Mouse (Mus musculus) brain, embryonic 18.5 days (tissue): ENCODE data around the gene Rev1.
A peak's percentile ranks its signal among the peaks of the same experiment; 100 is the strongest.

Source experiments
- DNase-seq: peaks from one replicate; pipeline ENCODE4 v3.0.0-alpha.2; 2012; ENCODE audit warnings: low read depth, low spot score

The Rev1 gene

GRCm38 (mm10) chr1:38129501-38130267, at the start of gene Rev1:
Gene Rev1 (minus strand): TSS chr1:38129801.
- peak; percentile 84 for DNase-seq

DNA sequence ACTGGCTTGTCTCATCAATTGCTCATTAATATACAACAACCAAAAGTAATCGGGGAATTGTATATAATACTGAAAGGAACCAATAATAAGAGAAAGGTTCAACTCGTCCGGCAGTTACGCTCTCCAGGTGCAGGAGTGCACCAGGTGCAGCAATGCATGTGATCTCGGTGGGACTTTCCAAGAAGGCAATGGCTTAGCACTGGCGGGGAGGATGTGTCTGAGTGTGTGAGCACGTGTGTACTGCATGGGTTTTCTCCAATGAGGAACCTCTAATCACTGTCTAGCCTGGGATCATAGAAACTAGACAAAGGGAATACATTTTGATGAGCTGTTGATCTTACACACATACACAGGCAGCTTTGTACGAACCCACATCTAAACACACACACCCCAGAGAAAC, 49.3 kb upstream of the Rev1 start:
- DNase-seq, result no peak

DNA sequence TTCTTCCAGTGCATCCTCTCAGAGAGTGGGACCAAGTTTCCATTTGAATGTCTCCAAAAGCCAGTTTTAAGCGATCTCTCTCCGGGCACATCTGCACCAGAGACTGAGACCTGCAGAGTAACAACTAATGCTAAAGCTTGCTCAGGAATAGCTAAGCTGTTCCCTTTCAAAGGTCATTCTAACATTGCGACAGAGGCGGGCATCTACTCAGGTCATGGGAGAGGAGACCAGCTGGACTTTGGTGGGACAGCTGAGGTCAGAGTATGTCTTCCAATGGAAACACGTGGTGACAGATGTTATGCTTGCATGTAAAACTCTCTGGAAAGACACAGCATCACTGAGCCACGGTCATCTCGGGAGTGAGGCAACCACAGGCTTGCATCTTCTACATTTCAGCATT, 46.5 kb upstream of the Rev1 start:
- DNase-seq, result no peak

- no peak for DNase-seq
Observed at GRCm38 (mm10) chr1:38171874-38172273, 42.3 kb upstream of the Rev1 start.

DNA sequence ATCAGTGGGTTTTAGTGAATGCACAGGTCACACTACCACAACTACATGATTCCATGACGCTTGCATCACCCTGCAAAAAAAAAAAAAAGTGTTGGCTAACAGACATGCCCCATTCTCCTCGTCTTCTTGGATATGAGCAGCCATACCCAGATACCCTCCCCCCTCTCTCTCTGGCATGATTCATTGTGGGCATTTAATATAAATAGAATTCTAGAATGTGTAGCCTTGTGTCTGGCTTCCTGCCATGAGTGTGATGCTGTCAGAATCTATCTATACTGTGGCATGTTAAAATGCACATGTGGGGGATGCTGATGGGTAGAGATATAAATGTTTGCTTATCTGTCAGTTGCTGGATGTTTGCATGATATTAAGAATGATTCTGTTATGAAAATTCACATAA, 36.1 kb upstream of the Rev1 start:
- DNase-seq, result no peak

DNA sequence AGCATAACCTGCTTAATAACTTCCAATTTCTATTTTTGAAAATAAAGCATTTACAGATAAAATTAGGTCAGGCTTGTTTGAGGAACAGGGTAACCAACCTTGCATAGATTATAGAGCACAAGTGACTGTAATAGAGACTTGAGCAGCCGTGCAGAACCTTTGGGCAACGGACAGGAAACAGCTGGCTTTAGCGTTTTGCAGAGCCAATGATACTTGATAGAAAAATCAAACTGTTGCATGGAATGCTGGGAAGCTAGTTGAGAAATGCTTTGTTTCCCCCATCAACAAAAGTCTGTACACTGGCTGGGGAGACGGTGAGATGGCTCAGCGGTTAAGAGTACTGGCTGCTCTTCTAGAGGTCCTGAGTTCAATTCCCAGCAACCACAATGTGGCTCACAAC, 20.5 kb upstream of the Rev1 start:
- no peak for DNase-seq

GRCm38 (mm10) chr1:38146008-38146407, 16.4 kb upstream of the Rev1 start:
- no peak for DNase-seq

GRCm38 (mm10) chr1:38141371-38141770, 11.8 kb upstream of the Rev1 start:
- no peak for DNase-seq

GRCm38 (mm10) chr1:38140911-38141310, 11.3 kb upstream of the Rev1 start:
- DNase-seq, result no peak

DNA sequence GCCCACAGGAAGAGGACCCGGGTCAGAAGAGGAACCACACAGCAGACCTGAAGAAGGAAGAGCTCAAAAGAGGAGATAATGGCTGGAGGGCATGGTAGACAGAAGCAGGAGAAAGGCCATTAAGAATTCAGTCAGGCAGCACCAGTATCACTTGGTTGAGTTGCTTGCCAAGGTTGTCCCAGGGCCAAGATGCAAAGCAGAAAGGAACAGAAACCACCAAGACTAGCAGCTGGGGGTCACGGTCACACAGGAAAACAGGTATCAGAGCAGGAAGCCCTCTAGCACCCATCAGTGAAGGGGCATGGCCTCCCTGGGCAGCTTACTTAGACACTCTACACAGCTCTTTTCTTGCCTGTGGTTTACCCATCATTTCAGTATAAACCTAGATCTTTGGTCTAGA, 9.8 kb upstream of the Rev1 start:
- DNase-seq, result no peak

GRCm38 (mm10) chr1:38132942-38133341, 3.3 kb upstream of the Rev1 start:
- DNase-seq, result no peak

DNA sequence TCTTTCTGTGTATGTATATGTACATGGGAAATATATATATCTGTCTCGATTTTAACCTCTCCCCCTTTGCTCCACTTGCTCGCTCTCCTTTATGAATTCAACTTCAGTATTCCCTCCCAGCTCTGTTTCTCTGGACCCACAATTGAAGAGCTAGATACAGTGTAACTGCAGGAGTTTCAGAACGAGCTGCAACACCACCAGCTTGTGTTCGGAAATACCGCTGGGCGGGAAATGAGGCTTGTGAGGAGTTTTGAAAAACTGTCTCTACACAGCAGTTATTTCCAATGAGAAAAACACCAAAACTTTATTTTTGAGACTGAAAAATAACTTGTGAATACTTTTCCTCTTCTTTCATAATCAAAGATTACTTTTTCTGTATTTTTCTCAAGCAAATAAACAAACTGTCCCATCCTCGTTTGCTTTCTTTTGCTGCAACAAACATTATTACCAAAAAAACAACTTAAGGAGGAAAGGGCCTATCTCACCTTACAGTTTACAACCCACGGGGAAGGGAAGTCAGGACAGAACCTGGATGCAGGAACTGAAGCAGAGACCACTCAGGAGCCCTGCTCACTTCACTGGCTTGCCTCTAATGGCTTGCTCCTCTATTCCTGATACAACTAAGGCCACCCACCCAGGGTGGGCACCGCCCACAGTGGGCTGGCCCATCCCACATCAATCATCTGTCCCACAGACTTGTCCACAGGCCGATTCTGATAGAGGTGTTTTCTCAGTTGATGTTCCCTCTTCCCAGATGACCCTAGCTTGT, 1.3 kb upstream of the Rev1 start:
- DNase-seq, result no peak

DNA sequence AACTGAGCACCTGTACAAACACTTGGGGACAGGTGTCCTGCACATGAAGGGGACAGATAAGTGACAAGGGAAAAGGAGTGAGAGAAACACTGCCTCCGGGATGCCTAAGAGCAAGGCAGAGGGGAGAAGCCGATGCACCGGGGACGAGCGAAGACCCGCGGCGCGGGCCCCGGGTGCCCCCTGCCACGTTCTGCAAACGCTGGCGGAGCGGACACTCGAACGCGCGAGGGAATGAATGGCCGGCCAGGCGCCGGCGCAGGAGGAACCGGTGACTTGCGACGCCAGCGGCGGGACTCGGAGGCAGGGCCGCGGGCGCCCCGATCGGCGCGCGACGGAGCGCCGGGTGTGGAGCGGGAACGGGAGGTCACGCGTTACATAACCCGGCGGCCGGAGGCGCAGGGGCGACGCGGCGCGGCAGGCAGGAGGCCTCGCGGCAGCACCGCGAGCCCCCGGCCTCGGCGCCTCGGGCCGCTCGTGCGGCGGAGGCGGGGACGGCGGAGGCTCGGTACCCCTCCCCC, 623 bp downstream of the Rev1 start:
- DNase-seq, result no peak

- DNase-seq, result no peak
Observed at GRCm38 (mm10) chr1:38127036-38127435, 2.6 kb downstream of the Rev1 start.

- no peak for DNase-seq
Observed at GRCm38 (mm10) chr1:38126426-38126825, 3.2 kb downstream of the Rev1 start.

DNA sequence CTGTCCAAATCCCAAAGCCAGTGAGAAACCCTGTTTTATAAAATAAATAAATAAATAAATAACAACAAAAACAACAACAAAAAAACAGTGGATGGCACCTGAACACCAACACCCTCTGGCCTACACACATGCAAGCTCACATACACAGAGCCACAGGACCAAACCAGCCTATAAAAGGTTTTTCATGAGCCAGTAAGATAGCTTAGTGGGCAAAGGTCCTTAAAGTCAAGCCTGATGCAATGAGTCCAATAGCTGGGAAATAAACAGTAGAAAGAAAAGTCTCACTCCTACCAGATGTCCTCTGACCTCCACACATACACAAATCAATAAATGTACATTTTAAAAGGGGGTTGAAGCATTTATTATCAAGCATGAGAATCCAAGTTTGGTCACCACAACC, 5.3 kb downstream of the Rev1 start:
- DNase-seq, result no peak

GRCm38 (mm10) chr1:38120877-38121276, 8.7 kb downstream of the Rev1 start:
- no peak for DNase-seq

- no peak for DNase-seq
Observed at GRCm38 (mm10) chr1:38118624-38119023, 11.0 kb downstream of the Rev1 start.

- no peak for DNase-seq
Observed at GRCm38 (mm10) chr1:38109786-38110185, 19.8 kb downstream of the Rev1 start.

GRCm38 (mm10) chr1:38103813-38104212, 25.8 kb downstream of the Rev1 start:
- DNase-seq, result no peak

GRCm38 (mm10) chr1:38103214-38103613, 26.4 kb downstream of the Rev1 start:
- DNase-seq, result no peak

GRCm38 (mm10) chr1:38081316-38081715, 48.3 kb downstream of the Rev1 start:
- no peak for DNase-seq

DNA sequence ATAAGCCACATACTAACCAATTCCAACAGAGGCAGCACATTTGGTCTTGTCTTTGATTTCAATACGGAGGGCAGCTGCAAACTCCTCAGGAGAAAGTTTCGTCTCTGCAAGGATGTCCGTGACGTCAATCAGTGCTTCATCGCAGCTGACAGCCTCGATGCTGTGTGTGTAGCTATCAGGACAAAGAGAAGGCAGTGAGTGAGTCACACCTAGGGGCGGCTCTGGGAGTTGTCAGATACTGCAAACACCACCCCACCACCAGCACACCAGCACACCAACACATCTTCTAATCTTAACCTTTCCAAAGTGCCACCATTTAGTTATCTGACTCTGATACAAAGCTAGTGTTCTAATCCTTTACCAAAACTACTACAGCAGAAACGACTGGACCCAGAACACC, 58.3 kb downstream of the Rev1 start:
- no peak for DNase-seq
